Mouse (Mus musculus) frontal cortex, postnatal 10 days (tissue): ENCODE results near the gene Tppp3.

Experiments used
- DNase-seq, 2 experiments: peaks; one replicate each; pipeline ENCODE4 v3.0.0; 2022; ENCODE audit warnings: low spot score in 2 of 2, mixed read lengths in 1 of 2

Tppp3 gene

GRCm38 (mm10) chr8:105467396-105467985 lies 3.8 kb downstream of the Tppp3 start:
- DNase-seq = no peak

GRCm38 (mm10) chr8:105466700-105467291 lies 4.5 kb downstream of the Tppp3 start:
- no peak for DNase-seq

- DNase-seq = no peak
Observed at GRCm38 (mm10) chr8:105466246-105466645, 5.1 kb downstream of the Tppp3 start.

GRCm38 (mm10) chr8:105464595-105464994 lies 6.7 kb downstream of the Tppp3 start:
- no peak for DNase-seq

- no peak for DNase-seq
Observed at GRCm38 (mm10) chr8:105461085-105461803, 10.1 kb downstream of the Tppp3 start.

- DNase-seq = no peak
Observed at GRCm38 (mm10) chr8:105455218-105455617, 16.1 kb downstream of the Tppp3 start.

GRCm38 (mm10) chr8:105454088-105454487 lies 17.2 kb downstream of the Tppp3 start:
- DNase-seq = no peak

GRCm38 (mm10) chr8:105453296-105453695 lies 18.0 kb downstream of the Tppp3 start:
- no peak for DNase-seq

- DNase-seq = no peak
Observed at GRCm38 (mm10) chr8:105451903-105452603, 19.3 kb downstream of the Tppp3 start.

GRCm38 (mm10) chr8:105450977-105451376 lies 20.3 kb downstream of the Tppp3 start:
- DNase-seq = no peak

GRCm38 (mm10) chr8:105448596-105448995 lies 22.7 kb downstream of the Tppp3 start:
- DNase-seq = no peak

- no peak for DNase-seq
Observed at GRCm38 (mm10) chr8:105448188-105448587, 23.1 kb downstream of the Tppp3 start.

- DNase-seq = no peak
Observed at GRCm38 (mm10) chr8:105446127-105446552, 25.2 kb downstream of the Tppp3 start.

- DNase-seq = no peak
Observed at GRCm38 (mm10) chr8:105445296-105446126, 25.8 kb downstream of the Tppp3 start.

GRCm38 (mm10) chr8:105442661-105443060 lies 28.7 kb downstream of the Tppp3 start:
- no peak for DNase-seq

GRCm38 (mm10) chr8:105441433-105441832 lies 29.9 kb downstream of the Tppp3 start:
- DNase-seq = no peak

- no peak for DNase-seq
Observed at GRCm38 (mm10) chr8:105438865-105439264, 32.5 kb downstream of the Tppp3 start.

- DNase-seq = no peak
Observed at GRCm38 (mm10) chr8:105437078-105437748, 34.1 kb downstream of the Tppp3 start.

GRCm38 (mm10) chr8:105436218-105436617 lies 35.1 kb downstream of the Tppp3 start:
- no peak for DNase-seq

- DNase-seq = no peak
Observed at GRCm38 (mm10) chr8:105434136-105434535, 37.2 kb downstream of the Tppp3 start.

GRCm38 (mm10) chr8:105433511-105433910 lies 37.8 kb downstream of the Tppp3 start:
- no peak for DNase-seq
